Mouse (Mus musculus) cerebellum, adult 2 months (tissue): Measurements from ENCODE around the gene Sytl1. TPM values are rescaled to one million over a fixed set of nuclear protein-coding genes. Genes with fewer than 3 reads are reported as not detected.

Experiments used
- DNase-seq, 2 experiments: peaks; one replicate each; pipeline ENCODE4 v3.0.0; 2021
- H3K27ac ChIP-seq: fragments of 200-500 bp; 2 replicates; pipeline ENCODE4 v1.5.1; 2012; ENCODE audit warnings: low read length, control low read depth, inconsistent platforms; ENCODE audit not compliant: insufficient read depth
- H3K27me3 ChIP-seq: fragments of 200-500 bp; 2 replicates; pipeline ENCODE4 v1.6.1; 2012; ENCODE audit warnings: inconsistent platforms, mild to moderate bottlenecking, low read length, moderate library complexity; ENCODE audit not compliant: control insufficient read depth, insufficient read depth
- H3K4me1 ChIP-seq: fragments of 200-500 bp; 2 replicates; pipeline ENCODE4 v1.6.1; 2011; ENCODE audit warnings: low read length; ENCODE audit not compliant: control insufficient read depth, insufficient read depth
- H3K4me3 ChIP-seq: fragments of 200-500 bp; replicated peaks from 2 replicates; pipeline ENCODE3; 2011; ENCODE audit warnings: mild to moderate bottlenecking, low read depth, low read length, control low read depth; ENCODE audit not compliant: insufficient read depth
- CTCF ChIP-seq: fragments of 200-500 bp; IDR thresholded peaks from 2 replicates; pipeline ENCODE4 v1.5.1; 2011; ENCODE audit warnings: low read depth, mild to moderate bottlenecking, control low read depth, low read length, moderate library complexity, borderline replicate concordance; ENCODE audit not compliant: insufficient read depth
- POLR2A ChIP-seq: fragments of 200-500 bp; IDR thresholded peaks from 2 replicates; pipeline ENCODE4 v1.6.1; 2011; ENCODE audit warnings: low read length, control low read depth, borderline replicate concordance; ENCODE audit not compliant: insufficient read depth
- WGBS: fragments of 180-500 bp; shearing (Covaris S2); methylation state at CpG from one replicate; pipeline ENCODE4 v1.1.7; 2018; 5-methylcytosine and 5-hydroxymethylcytosine counted together
- polyA plus RNA-seq: library from polyadenylated mRNA; depleted of rRNA; stranded (reverse); fragments of >200 nt; gene quantifications from 2 replicates; pipeline ENCODE4 v1.2.3, GENCODE M21; 2012

Gene Sytl1
- polyA plus RNA-seq, 1 experiment, result 0.59 TPM

DNA sequence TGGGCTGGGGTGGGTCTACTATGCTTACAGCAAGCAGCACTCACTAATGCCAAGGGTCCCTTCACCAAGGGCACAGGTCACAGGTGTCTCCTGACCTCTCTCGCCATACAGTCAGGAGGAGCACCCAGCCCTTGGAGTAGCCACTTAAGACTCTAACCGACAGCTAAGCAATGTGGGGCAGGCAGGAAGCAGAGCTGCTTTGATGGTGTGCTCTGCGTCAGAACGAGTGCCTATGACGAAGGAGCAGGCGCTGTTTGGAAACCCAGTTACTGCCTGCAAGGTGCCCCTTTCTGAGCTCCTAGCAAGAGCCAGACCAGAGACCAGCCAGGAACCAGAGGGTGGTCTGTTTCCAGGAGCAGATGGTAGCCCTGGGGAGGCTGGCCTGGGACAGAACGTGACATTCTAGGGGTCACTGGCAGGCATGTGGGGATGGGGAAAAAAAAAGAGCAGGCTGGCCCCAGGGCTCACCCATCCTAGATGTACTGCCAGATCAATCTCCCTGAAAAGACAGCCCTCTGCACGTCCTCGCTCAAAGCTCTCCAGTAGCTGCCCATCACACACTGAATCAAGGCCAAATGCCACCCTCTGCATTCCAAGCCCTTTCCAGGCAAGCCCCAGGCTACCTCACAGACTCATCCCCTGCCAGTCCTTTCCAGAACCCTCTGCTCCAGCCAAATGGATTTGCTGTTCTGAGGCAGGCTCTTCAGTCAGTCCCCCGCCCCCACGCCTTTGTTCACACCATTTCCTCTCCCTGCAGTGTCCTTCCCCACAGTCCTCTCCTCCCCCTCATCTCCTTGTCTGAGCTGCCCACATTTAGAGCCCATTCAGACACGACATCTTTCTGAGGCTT lies 35.8 kb upstream of the Sytl1 start:
- H3K27me3 ChIP-seq, result no peaks in the 10 kb centered on the region
- peak overlapping the region; percentile 91 for H3K27ac ChIP-seq
- peak; percentile 91 to 96 for DNase-seq
- TF ChIP-seq CTCF (no peak), POLR2A (0 out of 2 replicates have a peak, but pooled peaks have one; percentile 7)
- no peak overlapping the region for H3K4me3 ChIP-seq
- H3K4me1 ChIP-seq, result peaks cover 57% of the 10 kb centered on the region
- 3% methylated on average over 12 of the region's 12 CpGs for WGBS

DNA sequence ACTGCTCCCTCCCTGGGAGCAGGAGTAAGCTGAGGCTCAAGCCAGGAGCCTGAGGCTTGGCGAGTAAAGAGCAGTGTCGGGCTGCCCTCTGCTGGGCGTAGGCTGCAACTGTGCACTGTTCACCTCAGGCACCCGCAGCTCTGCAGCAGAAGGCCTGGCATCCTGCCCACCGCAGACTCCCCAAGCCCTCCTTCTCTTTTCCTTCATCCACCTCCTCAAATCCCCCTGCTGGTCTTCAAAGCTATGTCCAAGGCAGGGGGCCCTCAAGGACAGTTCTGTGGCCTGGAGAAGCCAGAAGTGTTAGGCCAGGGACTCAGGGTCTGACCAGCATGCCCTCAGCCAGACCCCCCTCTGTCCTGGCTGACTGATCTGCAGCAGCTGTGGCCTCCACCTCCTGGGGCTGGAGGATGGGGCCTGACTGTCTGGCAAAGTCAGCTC lies 34.9 kb upstream of the Sytl1 start:
- TF ChIP-seq POLR2A, result no peak
- peak; percentile 98 for TF ChIP-seq CTCF
- DNase-seq, result peak; percentile 89 to 95
- Histone ChIP-seq H3K4me3 (no peak overlapping the region), H3K4me1 (peaks cover 57% of the 10 kb centered on the region), H3K27ac (peak overlapping the region; percentile 91), H3K27me3 (no peaks in the 10 kb centered on the region)
- 0% methylated on average over 5 of the region's 5 CpGs for WGBS

DNA sequence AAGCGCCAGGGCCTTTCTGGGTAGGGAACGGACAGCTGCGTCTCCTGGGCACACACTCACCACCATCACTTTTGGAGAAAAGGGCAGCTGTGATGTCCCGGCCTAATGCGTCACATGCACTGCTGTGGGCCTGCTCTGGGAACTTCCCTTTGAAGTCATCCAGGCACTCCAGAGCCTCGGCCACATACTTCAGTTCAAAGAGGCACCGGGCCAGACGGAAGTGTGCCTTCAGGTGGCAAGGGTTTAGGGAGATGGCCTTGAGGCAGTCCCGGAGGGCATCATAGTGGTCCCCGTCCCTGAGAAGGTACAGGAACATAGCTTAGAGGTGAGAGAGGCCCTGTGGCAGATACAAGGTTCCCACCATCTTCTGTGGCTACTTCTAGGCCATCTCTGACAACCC lies 34.4 kb upstream of the Sytl1 start:
- DNase-seq, result no peak
- Histone ChIP-seq H3K4me1 (peaks cover 55% of the 10 kb centered on the region), H3K27ac (0 out of 2 replicates have a peak overlapping the region, but pooled peaks have one; percentile 43), H3K4me3 (no peak overlapping the region), H3K27me3 (no peaks in the 10 kb centered on the region)
- 41% methylated on average over 10 of the region's 10 CpGs for WGBS
- no peak for TF ChIP-seq POLR2A
- TF ChIP-seq CTCF, result no peak

DNA sequence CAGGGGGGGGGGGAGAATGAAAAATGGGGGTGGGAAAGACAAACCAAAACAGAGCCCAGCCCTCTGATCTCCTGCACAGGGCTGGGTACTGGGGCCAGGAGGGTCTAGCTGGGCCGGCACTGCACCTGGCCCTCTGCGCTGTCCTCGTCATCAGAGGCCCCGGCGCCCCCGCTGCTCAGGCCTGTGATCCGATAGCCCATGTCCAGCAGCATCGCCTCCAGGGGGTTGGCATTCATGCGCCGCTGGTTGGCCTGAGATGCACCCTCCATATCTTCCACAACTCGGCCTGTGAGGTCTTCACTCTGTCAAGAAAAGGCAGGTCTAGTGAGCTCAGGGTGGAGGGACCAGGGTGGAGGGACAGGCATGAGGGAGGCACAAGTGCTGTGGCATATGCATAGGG lies 31.2 kb upstream of the Sytl1 start:
- no peak overlapping the region for H3K4me3 ChIP-seq
- no peak overlapping the region for H3K27ac ChIP-seq
- WGBS, result 71% methylated on average over 11 of the region's 11 CpGs
- no peaks in the 10 kb centered on the region for H3K27me3 ChIP-seq
- TF ChIP-seq POLR2A (no peak), CTCF (no peak)
- DNase-seq, result no peak
- peaks cover 28% of the 10 kb centered on the region for H3K4me1 ChIP-seq

DNA sequence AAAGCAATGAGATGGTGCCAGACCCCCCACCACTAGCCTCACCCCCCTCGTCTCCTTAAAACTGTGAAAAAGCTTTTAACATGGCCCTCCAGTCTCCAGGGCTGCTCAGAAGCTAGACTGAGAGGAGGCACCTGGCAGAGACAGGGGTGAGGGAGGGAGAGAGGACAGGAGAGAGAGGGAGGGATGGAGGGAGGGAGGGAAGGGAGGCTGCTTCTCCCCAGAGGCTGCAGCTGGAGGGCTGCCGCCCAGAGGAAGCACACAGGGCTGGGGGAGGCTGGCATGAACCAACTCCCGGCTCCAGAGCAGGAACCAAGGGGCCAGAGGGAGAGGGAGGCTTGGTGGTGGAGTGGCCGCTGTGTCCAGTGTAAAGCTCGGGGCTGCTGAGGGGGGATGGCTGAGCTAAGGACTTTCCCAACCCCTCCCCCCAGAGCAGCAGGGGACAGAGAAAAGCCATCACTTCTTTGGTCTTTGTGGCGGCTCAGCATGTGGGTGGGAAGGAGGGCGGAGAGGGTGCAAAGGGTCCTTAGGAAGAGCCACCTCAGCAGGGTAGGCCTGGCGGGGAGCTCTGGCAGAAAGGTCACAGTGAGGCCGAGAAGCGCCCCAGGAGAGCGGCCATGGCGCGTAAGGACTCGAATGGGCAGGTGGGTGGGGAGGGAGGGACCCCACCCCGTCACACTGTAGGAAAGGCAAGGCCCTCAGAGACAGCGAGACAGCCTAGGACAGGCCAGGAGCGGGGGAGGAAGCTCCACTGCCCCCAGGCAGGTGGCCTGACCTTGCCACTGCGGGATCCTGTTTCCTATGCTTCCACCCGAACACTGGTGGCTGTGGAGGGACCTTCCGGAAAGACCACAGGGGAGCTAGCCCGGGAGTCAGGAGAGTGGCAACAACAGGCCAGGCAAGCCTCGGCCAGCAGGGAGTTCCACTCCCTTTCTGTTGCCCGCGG lies 30.3 kb upstream of the Sytl1 start:
- TF ChIP-seq POLR2A (no peak), CTCF (no peak)
- no peak for DNase-seq
- H3K27me3 ChIP-seq, result no peaks in the 10 kb centered on the region
- no peak overlapping the region for H3K4me3 ChIP-seq
- 64% methylated on average over 24 of the region's 24 CpGs for WGBS
- H3K27ac ChIP-seq, result no peak overlapping the region
- peaks cover 19% of the 10 kb centered on the region for H3K4me1 ChIP-seq

DNA sequence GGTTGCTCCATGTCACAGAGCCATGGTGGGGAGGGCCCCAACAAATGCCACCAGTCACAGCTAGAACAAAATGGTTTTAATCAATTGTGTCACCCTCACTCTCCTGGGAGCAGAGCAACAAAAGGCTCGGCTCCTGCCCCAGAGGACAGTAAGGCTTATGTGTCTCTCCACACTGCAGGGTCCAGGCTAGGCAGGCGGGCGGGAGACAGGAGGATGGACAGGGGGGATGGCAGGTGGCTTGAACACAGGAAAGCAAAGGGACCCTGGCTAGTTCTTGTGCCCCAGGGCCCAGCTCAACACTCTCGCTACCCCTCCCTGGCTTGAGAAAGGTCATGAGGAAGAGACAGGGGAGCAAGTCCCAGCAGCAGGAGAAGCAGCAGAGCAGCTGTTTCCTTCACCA lies 29.5 kb upstream of the Sytl1 start:
- no peak for DNase-seq
- H3K4me3 ChIP-seq, result no peak overlapping the region
- H3K4me1 ChIP-seq, result peaks cover 13% of the 10 kb centered on the region
- no peaks in the 10 kb centered on the region for H3K27me3 ChIP-seq
- 80% methylated on average over 4 of the region's 4 CpGs for WGBS
- no peak overlapping the region for H3K27ac ChIP-seq
- no peak for TF ChIP-seq POLR2A

DNA sequence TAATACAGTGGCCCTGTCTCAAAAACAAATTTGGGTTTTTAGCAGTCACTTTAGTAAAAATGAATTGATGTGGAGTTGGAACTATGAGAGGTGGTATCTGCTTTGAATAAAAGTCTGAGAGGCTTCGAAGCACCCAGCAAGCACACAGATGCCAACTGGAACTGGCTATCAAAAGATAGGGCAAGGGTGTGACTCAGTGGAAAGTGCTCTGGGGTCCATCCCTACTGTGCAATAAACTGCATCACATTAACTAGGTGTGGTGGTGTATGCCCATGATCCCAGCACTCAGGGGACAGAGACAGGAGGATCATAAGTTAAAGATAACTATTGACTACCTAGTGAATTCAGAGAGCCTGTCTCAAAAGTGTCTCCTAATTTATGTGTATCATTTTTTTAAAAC lies 28.3 kb upstream of the Sytl1 start:
- peaks cover 1% of the 10 kb centered on the region; the same call in 1 of the 2 replicates for H3K4me1 ChIP-seq
- no peak for DNase-seq
- H3K27ac ChIP-seq, result no peak overlapping the region
- TF ChIP-seq CTCF (no peak), POLR2A (no peak)
- 100% methylated on average over 1 of the region's 1 CpGs for WGBS
- no peak overlapping the region for H3K4me3 ChIP-seq
- H3K27me3 ChIP-seq, result no peaks in the 10 kb centered on the region
